Mouse (Mus musculus) myocyte (in vitro differentiated cells): ENCODE results near the gene Gbx2. TPM values are rescaled to one million over a fixed set of nuclear protein-coding genes. Genes with fewer than 3 reads are reported as not detected.

Experiments
- H3K27me3 ChIP-seq: one replicate; pipeline ENCODE4 v1.6.1; 2011; ENCODE audit not compliant: control insufficient read depth, insufficient read depth, insufficient read length
- H3K36me3 ChIP-seq: one replicate; pipeline ENCODE4 v1.6.1; 2011; ENCODE audit not compliant: control insufficient read depth, insufficient read depth
- H3K4me2 ChIP-seq: one replicate; pipeline ENCODE4 v1.6.1; 2011; ENCODE audit warnings: low read depth, control low read depth
- H3K4me3 ChIP-seq: one replicate; pipeline ENCODE4 v1.5.1; 2011; ENCODE audit warnings: mild to moderate bottlenecking, control low read depth, moderate library complexity
- H3K79me2 ChIP-seq: one replicate; pipeline ENCODE4 v1.6.1; 2011; ENCODE audit not compliant: control insufficient read depth, insufficient read depth
- H3ac ChIP-seq: one replicate; pipeline ENCODE4 v1.6.1; 2011; ENCODE audit not compliant: control insufficient read depth, insufficient read length
- CEBPB ChIP-seq: IDR thresholded peaks from 2 replicates; pipeline ENCODE4 v1.6.1; 2011; ENCODE audit warnings: mild to moderate bottlenecking, moderate library complexity; ENCODE audit not compliant: poor library complexity, insufficient read depth, severe bottlenecking
- E2F4 ChIP-seq: IDR thresholded peaks from one replicate; pipeline ENCODE4 v1.6.1; 2011; ENCODE audit warnings: mild to moderate bottlenecking, control low read depth, moderate library complexity; ENCODE audit not compliant: insufficient read depth
- MAX ChIP-seq: IDR thresholded peaks from one replicate; pipeline ENCODE4 v1.6.1; 2011; ENCODE audit warnings: low read depth, mild to moderate bottlenecking, control low read depth
- MYOD1 ChIP-seq, 3 experiments: IDR thresholded peaks; one replicate each; pipeline ENCODE4 v1.6.1; 2011; ENCODE audit warnings: control low read depth in 2 of 3, low read depth in 2 of 3, mild to moderate bottlenecking in 2 of 3, moderate library complexity in 1 of 3; ENCODE audit not compliant: insufficient read length in 2 of 3, control insufficient read depth in 1 of 3
- MYOG ChIP-seq, 3 experiments: IDR thresholded peaks; one replicate each; pipeline ENCODE4 v1.6.1; 2011; ENCODE audit warnings: control low read depth in 2 of 3, low read depth in 2 of 3, mild to moderate bottlenecking in 2 of 3; ENCODE audit not compliant: insufficient read length in 2 of 3, control insufficient read depth in 1 of 3, insufficient read depth in 1 of 3
- POLR2A ChIP-seq: IDR thresholded peaks from one replicate; pipeline ENCODE4 v1.6.1; 2011; ENCODE audit warnings: low read depth, mild to moderate bottlenecking, control low read depth, moderate library complexity; ENCODE audit not compliant: insufficient read length
- POLR2AphosphoS2 ChIP-seq: IDR thresholded peaks from one replicate; pipeline ENCODE4 v1.6.1; 2011; ENCODE audit warnings: low read depth, control low read depth; ENCODE audit not compliant: insufficient read length
- REST ChIP-seq: IDR thresholded peaks from one replicate; pipeline ENCODE4 v1.6.1; 2011; ENCODE audit warnings: mild to moderate bottlenecking, control low read depth, moderate library complexity; ENCODE audit not compliant: insufficient read depth, insufficient read length
- SRF ChIP-seq: IDR thresholded peaks from one replicate; pipeline ENCODE4 v1.6.1; 2011; ENCODE audit warnings: low read depth; ENCODE audit not compliant: control insufficient read depth, insufficient read length
- TCF12 ChIP-seq: IDR thresholded peaks from one replicate; pipeline ENCODE4 v1.6.1; 2011; ENCODE audit warnings: mild to moderate bottlenecking, control low read depth; ENCODE audit not compliant: poor library complexity, insufficient read depth, severe bottlenecking
- TCF3 ChIP-seq: IDR thresholded peaks from one replicate; pipeline ENCODE4 v1.6.1; 2011; ENCODE audit warnings: low read depth, control low read depth; ENCODE audit not compliant: insufficient read length
- USF1 ChIP-seq: IDR thresholded peaks from one replicate; pipeline ENCODE4 v1.6.1; 2011; ENCODE audit warnings: low read depth, mild to moderate bottlenecking, control low read depth, moderate library complexity
- polyA plus RNA-seq: library from polyadenylated mRNA; unstranded; fragments of >200 nt; fragmentation: generic; extraction: Trizol; gene quantifications from one replicate; pipeline ENCODE4 v1.2.1, GENCODE M21; 2012; ENCODE audit warnings: missing spikeins

The Gbx2 gene
- polyA plus RNA-seq, 1 experiment = not detected

DNA sequence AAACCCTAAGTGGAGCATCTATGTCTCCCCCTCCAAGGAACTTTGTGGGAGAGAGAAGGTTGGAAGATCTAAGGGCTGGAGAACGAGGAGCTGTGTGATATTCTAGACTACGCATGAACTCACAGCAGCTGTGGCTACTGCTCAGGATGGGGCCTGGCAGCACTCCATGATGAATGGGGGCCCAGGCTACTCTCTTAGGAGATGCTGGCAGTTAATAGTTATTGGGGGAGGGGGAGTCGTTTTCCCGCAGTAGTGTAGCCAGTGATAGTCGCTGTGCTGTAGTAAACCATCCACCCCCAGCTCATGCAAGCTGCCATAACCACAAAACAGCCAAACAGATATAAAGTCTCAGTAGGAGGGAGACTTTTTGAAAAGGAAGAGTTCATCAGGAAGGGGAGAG, 18.6 kb downstream of the Gbx2 start:
- Histone ChIP-seq H3K4me2 (no peak overlapping the region), H3K4me3 (no peak overlapping the region), H3K79me2 (no peaks in the 10 kb centered on the region), H3K27me3 (peaks cover 14% of the 10 kb centered on the region), H3K36me3 (no peaks in the 10 kb centered on the region), H3ac (no peak overlapping the region)
- no peak for TF ChIP-seq REST
- TF ChIP-seq POLR2AphosphoS2 = no peak
- no peak for TF ChIP-seq SRF
- TF ChIP-seq MYOD1 (IDR thresholded peaks at IDR 0.05; ENCODE audit: control insufficient read depth in 1 of 3, insufficient read length in 2 of 3, low read depth in 2 of 3) = no peak
- no peak for TF ChIP-seq TCF3
- no peak for TF ChIP-seq CEBPB
- TF ChIP-seq POLR2A = no peak
- no peak for TF ChIP-seq MYOG (IDR thresholded peaks at IDR 0.05; ENCODE audit: control insufficient read depth in 1 of 3, insufficient read depth in 1 of 3, insufficient read length in 2 of 3, low read depth in 2 of 3)
- no peak for TF ChIP-seq E2F4
- no peak for TF ChIP-seq USF1
- TF ChIP-seq MAX = no peak
- no peak for TF ChIP-seq TCF12

DNA sequence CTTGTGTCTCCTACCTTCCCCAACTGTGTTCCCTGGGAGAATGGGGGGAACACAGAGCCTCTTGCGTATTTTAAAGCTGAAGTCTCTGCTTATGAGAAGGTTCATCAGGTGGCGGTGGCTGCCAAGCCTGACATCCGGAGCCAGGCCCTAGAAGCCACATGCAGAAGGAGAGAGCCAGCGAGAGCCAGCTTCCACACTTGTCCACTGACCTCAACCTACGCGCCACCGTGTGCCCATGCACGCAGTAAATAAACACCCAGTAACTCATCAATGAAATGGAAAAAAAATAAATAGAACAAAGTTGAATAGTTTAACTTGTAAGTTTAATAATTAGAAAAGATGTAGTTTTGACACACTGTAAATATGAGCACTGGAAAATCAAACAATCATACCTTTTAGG, 21.2 kb downstream of the Gbx2 start:
- no peak overlapping the region for H3ac ChIP-seq
- H3K36me3 ChIP-seq = no peaks in the 10 kb centered on the region
- H3K79me2 ChIP-seq = no peaks in the 10 kb centered on the region
- H3K4me2 ChIP-seq = no peak overlapping the region
- H3K27me3 ChIP-seq = peaks cover 10% of the 10 kb centered on the region
- no peak overlapping the region for H3K4me3 ChIP-seq
- TF ChIP-seq TCF12 = no peak
- no peak for TF ChIP-seq MYOD1 (IDR thresholded peaks at IDR 0.05; ENCODE audit: control insufficient read depth in 1 of 3, insufficient read length in 2 of 3, low read depth in 2 of 3)
- no peak for TF ChIP-seq MYOG (IDR thresholded peaks at IDR 0.05; ENCODE audit: control insufficient read depth in 1 of 3, insufficient read depth in 1 of 3, insufficient read length in 2 of 3, low read depth in 2 of 3)
- TF ChIP-seq USF1 = no peak
- TF ChIP-seq E2F4 = no peak
- no peak for TF ChIP-seq POLR2AphosphoS2
- no peak for TF ChIP-seq CEBPB
- TF ChIP-seq TCF3 = no peak
- no peak for TF ChIP-seq REST
- TF ChIP-seq MAX = no peak
- TF ChIP-seq SRF = no peak
- no peak for TF ChIP-seq POLR2A

DNA sequence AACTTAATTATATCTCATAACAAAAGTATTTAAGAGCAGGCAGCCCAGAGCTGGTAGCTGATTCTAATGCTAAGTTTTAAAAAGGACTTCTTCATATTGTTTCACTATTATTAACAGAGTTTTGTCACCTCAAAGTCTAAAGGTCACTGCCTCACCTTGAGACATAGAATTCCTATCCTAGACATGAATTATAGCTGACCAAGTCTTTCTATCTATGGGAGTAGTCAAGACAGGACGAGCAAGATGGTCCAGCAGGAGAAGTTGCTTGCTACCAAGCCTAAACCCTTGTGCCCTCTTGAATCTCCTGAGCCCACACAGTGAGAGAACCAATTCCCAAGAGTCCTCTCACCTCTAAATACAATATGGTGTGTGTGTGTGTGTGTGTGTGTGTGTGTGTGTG, 28.3 kb downstream of the Gbx2 start:
- Histone ChIP-seq H3ac (no peak overlapping the region), H3K4me2 (no peak overlapping the region), H3K79me2 (no peaks in the 10 kb centered on the region), H3K36me3 (no peaks in the 10 kb centered on the region), H3K27me3 (no peaks in the 10 kb centered on the region), H3K4me3 (no peak overlapping the region)
- TF ChIP-seq TCF12 = no peak
- TF ChIP-seq MYOG (IDR thresholded peaks at IDR 0.05; ENCODE audit: control insufficient read depth in 1 of 3, insufficient read depth in 1 of 3, insufficient read length in 2 of 3, low read depth in 2 of 3) = no peak
- TF ChIP-seq POLR2A = no peak
- TF ChIP-seq CEBPB = no peak
- no peak for TF ChIP-seq TCF3
- TF ChIP-seq POLR2AphosphoS2 = no peak
- no peak for TF ChIP-seq E2F4
- no peak for TF ChIP-seq MYOD1 (IDR thresholded peaks at IDR 0.05; ENCODE audit: control insufficient read depth in 1 of 3, insufficient read length in 2 of 3, low read depth in 2 of 3)
- TF ChIP-seq REST = no peak
- no peak for TF ChIP-seq USF1
- no peak for TF ChIP-seq MAX
- no peak for TF ChIP-seq SRF

DNA sequence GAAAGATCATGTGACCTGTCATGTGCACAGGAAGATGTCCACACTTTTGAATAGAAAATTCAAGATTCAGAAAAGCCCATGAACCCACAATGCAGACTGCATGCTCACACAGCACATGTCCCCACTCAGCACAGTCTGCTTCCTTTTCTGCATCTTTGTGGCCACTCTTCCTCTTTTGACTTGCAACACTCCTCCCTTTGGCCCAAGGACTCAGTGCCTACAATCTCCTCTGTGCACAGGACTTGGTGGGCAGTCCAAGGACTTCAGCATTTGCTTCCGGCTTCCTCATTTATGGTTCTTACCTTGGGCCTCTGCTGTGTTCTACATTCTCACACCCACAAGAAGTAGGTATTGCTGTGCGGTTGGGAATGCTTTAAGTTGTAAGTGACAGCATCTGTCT, 28.7 kb downstream of the Gbx2 start:
- Histone ChIP-seq H3ac (no peak overlapping the region), H3K4me3 (no peak overlapping the region), H3K79me2 (no peaks in the 10 kb centered on the region), H3K27me3 (no peaks in the 10 kb centered on the region), H3K4me2 (no peak overlapping the region), H3K36me3 (no peaks in the 10 kb centered on the region)
- no peak for TF ChIP-seq TCF12

DNA sequence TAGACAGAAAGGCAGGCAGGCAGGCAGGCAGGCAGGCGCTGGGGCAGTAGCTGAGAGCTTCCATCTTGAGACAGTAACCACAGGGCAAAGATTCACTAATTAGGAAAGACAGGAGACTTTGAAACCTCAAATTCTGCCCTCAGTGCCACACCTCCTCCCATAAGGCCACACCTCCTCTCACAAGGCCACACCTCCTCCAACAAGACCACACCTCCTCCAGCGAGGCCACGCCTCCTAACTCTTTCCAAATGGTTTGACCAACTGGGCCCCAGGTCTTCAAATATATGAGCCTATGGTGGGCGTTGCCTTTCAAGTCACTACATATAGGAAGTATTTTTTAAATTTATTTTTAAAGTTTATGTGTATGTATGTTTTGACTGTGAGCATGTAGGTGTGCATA, 29.6 kb downstream of the Gbx2 start:
- H3K27me3 ChIP-seq = no peaks in the 10 kb centered on the region
- no peak for TF ChIP-seq E2F4
- TF ChIP-seq POLR2A = no peak
- no peak for TF ChIP-seq REST
- TF ChIP-seq TCF12 = no peak
- TF ChIP-seq POLR2AphosphoS2 = no peak
- TF ChIP-seq TCF3 = no peak
- no peak for TF ChIP-seq MYOG (IDR thresholded peaks at IDR 0.05; ENCODE audit: control insufficient read depth in 1 of 3, insufficient read depth in 1 of 3, insufficient read length in 2 of 3, low read depth in 2 of 3)
- TF ChIP-seq CEBPB = no peak
- no peak for TF ChIP-seq MAX
- no peak for TF ChIP-seq USF1
- no peak for TF ChIP-seq SRF
- TF ChIP-seq MYOD1 (IDR thresholded peaks at IDR 0.05; ENCODE audit: control insufficient read depth in 1 of 3, insufficient read length in 2 of 3, low read depth in 2 of 3) = no peak
- H3ac ChIP-seq = no peak overlapping the region
- H3K79me2 ChIP-seq = no peaks in the 10 kb centered on the region
- no peak overlapping the region for H3K4me3 ChIP-seq
- H3K4me2 ChIP-seq = no peak overlapping the region
- H3K36me3 ChIP-seq = no peaks in the 10 kb centered on the region
